Mouse (Mus musculus): ENCODE data around the gene Col5a1. TPM values are rescaled to one million over a fixed set of nuclear protein-coding genes. Genes with fewer than 3 reads are reported as not detected.

Col5a1 gene
- total RNA-seq, 2 experiments from 2014 or later, result 14.8 to 17.9 TPM

DNA sequence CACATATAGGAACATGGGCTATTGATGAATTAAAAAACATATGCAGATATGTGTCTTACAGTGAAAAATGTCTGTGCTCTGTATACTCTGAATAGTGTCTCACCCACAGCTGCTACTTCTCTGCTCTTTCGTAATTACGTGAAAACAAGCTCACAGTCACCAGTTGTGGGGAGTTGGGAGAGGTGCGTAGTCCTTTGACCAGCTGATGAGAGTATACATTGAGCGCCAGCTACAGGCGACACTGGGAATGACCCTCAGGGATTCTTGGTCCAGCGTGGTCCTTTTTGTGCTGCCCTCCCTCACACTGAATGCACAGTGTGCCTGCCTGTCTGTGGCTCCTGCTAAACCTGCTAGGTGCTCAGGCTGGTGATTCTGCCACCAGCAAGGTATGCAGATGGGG lies 82.9 kb downstream of the Col5a1 start:
- peak; percentile 24 to 71 for DNase-seq

DNA sequence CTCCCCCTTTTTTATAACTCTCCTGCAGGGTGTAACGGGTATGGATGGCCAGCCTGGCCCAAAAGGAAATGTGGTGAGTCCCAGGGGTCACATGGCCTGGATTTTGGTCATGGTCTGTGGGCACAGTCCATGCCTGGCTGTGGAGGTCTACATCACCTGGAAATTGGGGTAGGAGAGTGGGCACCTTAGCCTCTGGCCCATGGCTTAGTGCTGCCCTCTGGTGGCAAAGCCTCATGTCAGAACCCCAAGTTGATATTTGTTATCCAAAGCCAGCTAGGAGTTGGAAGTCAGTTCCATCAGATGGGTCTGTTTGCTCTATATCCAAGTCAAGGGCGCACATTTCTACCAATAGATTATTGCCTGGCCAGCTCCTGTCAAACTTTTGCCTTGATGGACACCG lies 87.6 kb downstream of the Col5a1 start:
- peak; percentile 42 to 83 for DNase-seq

DNA sequence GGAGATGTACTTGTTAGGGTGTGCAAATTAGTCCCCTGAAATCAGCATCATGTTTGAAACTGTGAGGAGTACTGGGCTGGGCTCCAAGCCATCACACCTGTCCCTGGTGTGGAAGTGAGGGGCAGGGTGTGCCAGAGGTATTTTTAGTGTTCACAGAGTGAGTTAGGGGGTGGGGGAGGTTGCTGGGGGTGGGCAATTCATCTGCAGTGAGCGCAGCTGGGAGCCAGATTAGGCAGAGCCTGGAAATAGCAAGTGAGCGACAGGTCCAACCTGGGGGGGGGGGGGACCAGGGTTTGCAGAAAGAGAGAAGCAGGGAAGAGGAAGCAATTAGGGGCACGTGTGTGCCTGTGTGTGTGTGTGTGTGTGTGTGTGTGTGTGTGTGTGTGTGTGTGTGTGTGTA lies 89.6 kb downstream of the Col5a1 start:
- DNase-seq, result no peak

DNA sequence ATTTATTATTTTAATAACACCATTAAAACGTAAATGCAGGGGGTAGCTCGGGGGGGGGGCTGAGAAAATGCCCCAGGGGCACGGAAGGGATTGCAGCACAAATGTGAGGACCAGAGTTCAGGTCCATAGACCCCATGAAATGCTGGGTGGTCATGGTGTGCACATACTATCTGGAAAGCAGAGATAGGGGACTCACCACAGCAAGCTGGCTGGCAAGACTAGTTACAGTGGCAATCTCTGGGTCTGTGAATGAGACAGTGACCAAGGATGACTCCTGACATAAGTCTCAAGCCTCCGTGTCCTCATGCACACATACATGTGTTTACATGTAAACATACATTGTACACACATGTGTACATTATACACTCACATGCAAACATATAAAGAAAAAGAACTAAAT lies 90.3 kb downstream of the Col5a1 start:
- DNase-seq, result no peak

DNA sequence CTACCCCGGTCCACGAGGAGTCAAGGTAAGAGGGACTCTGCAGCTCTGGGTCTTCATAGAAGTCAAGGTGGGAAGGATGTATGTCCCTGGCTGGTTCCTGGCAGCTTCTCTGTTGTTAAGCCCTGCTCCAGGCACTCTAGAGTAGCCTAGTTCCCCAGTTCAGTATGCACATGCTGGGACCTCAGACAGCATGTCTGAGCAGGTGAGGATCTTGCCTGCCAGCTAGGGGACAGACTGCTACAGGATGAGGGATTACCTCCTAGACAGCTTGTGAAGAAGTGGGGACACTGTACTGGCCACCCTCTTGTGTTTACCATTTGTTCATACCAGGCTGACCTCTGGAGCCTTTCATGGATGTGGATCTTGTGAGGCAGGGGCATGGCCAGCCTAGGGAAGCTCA lies 94.8 kb downstream of the Col5a1 start:
- no peak for DNase-seq

DNA sequence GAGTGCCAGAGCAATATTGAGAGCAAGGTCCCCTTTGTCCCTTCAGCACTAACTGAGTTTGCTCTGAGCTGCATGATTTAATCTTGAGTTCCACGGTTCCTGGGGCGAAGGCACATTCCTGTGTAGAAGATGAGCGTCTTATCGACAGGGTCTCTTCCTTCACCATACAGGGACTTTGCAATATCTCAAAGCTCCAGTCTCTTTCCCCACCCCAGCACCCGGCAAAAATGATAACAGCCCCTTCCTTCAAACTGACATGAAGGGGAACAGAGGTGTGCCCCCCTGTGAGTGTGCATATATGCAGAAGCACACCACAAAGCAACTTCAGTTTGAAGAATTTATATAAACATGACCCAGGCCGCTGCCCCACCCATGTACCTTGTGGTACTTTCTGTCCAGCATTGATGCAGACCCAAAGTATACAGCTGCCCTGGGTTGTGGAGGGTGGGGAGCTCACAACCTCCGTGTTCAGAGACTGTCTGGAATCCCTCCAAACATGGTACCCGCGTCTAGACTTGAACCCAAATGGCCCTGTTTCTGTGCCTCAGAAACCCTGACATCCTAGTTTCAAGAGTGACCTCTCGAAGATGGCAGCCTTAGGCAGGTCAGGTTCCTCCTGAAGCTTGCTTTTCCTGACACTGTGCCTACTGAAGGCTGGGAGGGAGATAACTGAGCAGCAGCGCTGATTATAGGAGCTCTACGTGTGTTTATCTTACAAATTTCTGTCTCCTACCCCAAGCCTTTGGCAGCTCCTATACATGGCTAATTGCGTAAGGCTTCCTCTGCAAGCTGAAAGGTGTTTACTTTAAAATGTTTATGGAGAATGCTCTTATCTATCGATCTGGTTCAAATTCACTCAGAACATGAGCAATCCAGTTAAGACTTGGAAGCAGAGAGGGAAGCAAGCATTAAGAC lies 95.7 kb downstream of the Col5a1 start:
- no peak for DNase-seq

DNA sequence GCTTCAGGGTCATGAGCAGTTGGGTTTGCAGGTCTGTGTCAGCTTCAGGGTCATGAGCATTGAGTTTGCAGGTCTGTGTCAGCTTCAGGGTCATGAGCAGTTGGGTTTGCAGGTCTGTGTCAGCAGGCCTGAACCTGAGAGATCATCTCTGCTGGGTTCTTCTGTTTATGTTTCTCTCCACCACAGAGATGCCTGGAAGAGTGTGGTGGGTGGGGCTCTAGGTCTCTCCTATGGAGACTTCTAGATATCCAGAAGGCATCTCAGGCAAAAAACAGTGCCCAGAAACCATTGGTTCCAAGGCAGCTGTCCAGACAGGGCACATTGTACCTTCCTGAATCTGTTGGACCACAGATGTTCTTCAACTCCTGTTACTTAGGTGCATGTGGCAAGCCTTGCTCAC lies 96.9 kb downstream of the Col5a1 start:
- DNase-seq, result no peak

DNA sequence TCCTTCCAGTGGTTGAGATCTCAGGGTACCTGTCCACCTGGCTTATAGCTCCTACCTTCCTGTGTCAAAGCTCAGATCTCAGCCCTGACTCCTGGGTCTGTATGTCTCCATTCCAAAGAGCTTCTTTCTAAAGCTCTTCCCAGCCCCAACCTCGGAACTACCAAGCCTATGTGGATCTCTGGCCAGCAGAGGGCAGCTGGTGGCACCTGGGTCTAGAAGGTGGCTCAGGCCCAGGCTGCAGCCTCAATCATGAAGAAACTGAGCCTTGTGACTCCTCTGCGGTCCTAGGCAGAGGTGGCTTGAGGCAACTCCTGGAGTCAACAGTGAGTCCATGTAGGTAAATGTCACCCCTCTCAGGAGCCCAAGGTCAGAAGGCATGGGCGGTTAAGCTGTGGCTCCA lies 97.7 kb downstream of the Col5a1 start:
- DNase-seq, result peak; percentile 15 to 49

DNA sequence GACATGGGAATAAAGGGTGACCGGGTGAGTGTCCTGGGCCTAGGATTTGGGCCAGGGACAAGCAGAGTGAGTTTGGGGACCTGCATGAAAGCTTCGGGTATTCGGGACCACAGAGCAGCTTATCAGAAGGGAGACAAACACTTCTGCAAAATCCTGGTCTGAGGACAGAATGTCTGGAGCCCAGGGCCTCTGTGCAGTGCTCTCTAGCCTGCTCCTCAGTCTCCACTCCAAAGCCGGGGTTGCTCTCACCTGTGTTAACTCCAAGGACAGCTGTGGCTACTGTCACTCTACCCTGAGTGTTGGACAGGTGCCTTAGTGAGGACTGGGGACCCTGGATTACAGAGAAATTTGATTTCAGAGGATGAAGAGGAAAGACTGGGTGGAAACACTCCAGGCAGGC lies 100.5 kb downstream of the Col5a1 start:
- DNase-seq, result no peak

DNA sequence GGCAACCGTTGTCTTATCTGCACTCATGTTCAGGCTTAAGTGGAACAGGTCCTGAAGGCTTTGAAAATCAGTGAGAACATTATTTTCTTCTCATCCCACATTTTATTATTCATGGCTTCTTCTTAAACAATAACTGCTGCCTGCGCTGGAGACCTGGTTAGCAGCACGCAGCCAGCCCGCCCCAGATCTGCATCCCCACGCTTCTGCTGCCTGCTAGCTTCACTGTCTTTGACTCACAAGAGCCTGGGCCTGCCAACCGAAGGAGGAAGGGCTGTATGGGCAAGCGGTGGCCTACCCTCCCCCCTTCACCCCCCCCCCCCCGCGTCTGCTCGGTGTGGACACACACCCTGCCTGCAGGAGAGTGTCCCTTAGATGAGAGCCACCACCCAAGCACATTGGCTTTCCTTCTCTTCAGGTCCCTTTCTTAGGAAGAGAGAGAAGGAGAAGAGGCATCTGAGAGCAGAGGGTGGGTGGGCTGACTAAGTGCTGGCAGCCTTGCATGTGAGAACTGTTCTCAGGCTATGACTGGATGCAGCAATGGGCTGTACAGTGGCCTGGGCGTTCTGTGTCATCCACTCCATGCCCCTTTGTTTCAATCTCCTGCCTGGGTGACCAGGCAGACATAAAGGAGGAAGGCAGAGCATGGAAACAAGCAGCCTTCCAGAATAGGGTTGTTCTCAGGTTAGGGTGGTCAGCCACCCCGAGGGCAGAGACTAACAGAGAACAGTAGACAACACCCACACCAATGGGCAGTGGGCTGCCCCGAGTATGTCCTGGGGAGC lies 104.4 kb downstream of the Col5a1 start:
- no peak for DNase-seq

DNA sequence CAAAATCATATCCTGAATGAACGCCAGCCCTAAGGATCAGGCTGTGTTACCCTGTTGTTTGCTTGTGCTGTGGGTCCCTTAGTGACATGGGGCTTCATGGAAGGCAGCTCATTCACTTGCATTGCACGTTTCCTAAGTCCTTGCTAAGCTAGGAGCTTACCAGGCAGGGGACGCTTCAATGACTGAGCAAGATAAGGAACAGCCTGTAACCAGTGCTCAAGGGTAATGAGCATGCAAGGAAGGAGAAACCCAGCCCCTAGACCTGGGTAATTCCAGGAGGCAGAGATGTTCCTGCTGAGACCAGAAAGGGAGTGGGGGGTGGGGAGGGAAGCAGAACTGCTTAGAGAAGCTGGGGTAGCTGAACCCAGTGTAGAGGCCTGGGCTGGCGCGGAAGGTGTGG lies 107.2 kb downstream of the Col5a1 start:
- DNase-seq, result no peak

DNA sequence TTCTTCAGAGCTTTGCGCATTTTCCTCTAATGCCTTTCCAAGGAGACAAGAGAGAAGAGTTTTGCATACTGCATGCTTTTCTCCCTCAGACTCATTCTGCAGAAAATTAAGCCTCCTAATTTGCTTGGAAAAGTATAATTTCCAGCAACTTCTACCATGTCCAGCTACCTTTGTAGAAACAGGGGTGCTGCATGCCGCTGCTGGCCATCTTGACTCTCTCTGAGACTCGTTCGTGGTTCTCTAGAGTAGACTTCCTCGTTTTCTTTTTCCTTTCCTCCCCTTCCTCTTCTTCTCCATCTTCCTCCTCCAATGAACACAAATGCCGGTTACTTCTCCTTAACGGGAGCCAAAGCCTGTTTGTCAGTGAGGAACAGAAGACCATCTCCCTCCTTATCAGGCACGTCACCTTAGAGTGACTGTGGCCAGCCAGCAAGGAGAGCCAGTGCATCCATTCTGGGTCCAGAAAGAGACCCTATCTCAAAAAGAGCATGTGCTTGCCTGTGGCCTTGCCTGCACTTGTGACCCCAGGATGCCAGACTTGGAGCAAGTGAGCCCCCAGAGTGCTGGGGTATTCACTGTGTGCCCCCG lies 113.9 kb downstream of the Col5a1 start:
- DNase-seq, result no peak

DNA sequence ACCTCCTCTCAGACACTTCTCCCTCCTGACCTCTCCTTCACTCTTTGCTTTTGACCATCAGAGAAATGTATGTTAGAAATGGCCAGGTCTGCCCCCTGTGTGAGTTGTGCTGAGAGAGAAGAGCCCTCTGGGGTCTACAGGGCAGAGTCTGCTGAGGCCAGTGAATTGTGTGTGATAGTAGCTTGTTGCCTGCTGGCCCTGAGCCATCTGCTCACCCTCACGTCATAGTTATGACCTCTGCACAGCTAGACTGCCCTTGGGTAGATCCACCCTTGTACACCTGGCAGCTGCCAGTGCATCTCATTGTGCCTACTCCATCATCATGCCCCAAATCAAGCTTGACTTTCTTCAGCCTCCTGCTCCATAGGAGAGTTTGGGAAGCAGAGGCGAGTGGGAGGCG lies 114.4 kb downstream of the Col5a1 start:
- DNase-seq, result no peak

DNA sequence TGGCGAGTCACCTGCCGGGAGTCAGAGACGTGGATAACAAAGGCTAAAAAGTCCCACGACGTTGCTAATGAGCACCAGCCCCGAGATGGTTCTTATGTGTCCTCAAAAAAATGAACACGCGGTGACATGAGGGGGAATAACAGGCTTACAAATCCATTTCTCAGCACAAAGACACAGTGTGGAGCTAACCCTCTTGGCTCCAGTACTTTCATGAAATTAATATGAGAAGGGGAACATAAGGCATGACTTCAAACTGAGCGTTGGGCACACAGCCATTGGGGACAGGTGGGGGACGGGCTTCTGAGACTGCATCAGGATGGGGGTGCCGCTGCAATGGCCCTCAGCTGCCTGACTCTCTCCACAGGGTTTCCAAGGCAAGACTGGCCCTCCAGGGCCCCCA lies 115.0 kb downstream of the Col5a1 start:
- no peak for DNase-seq

DNA sequence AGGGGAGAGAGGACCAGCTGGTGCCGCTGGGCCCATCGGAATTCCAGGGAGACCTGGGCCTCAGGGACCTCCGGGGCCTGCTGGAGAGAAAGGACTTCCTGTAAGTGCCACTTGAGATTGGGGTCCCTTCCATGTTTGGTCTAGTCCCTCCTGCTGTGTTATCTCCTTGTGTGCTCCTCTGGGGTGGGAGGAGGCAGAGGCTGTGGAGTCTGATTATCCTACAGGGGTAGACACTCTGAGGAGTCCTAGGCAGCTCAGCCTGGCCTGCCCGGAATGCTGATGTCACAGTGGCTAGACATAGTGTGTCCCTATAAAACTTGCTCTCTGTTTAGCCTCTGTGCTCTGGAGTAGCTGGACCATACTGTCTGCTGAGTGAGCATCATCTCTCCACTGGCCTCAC lies 119.0 kb downstream of the Col5a1 start:
- no peak for DNase-seq

DNA sequence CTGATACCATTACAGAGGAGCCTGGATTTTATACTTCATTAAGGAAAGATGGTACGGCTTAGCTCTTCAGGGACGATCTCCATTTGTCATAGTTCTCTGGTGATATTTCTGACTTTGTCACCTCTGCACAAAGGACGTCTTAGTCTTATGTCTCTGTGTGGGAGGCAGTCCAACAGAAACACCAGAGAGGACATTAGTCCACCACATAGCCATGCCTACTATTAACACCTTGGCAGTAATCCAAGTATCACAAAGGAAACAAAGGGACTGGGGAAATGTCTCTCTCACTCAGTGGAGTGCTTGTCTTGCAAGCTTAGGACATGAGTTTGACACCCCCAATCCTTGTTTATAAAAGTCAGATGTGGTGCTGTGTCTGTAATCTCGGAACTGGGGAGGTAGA lies 122.0 kb downstream of the Col5a1 start:
- DNase-seq, result peak; percentile 15 to 21

DNA sequence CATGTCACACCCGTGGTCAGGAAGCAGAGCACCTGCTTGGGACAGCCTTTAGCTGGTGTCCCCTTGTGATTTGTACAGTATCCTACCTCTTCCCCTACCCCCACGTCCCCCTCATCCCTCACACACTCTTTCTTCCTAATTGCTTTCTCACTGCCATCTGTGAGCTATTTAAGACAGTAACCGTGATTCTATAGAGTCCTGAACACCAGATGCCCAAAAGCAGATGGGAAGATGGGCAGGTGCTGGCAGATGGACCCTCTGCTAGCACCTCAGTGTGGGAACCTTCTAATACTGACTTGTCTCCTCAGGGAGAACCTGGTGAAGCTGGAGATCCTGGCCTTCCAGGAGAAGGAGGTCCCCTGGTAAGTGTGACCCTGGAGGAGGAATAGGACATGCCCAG lies 126.1 kb downstream of the Col5a1 start:
- DNase-seq, result no peak

DNA sequence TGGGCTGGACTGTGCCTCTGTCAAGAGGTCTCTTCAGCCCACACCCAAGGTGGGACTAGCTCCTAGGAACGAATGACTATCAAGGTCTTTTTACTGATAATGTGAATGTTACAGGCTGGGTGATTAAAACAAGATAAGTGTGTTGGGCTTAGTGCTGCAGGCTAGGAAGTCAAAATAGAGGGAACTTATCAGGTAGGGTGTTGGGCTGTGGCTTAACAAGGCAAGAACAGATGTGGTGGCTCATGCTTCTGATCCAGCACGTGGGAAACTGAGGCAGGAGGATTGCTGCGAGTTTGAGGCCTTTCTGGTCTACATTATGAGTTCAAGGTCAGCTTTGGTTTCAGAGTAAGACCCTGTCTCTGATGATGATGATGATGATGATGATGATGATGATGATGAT lies 128.6 kb downstream of the Col5a1 start:
- no peak for DNase-seq

DNA sequence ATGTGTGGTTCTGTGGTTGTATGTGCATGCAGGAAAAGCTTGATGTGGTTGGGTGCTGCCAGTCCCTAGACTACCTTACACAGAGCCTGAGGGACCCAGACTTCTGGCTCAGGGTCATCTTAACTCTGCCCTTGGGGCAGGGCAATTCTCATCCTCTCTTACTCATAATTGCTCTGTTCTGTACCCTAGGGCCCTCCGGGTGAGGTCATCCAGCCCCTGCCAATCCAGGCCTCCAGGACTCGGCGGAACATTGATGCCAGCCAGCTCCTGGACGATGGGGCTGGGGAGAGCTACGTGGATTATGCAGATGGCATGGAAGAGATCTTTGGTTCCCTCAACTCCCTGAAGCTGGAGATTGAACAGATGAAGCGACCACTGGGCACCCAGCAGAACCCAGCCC lies 138.2 kb downstream of the Col5a1 start:
- DNase-seq, result no peak

DNA sequence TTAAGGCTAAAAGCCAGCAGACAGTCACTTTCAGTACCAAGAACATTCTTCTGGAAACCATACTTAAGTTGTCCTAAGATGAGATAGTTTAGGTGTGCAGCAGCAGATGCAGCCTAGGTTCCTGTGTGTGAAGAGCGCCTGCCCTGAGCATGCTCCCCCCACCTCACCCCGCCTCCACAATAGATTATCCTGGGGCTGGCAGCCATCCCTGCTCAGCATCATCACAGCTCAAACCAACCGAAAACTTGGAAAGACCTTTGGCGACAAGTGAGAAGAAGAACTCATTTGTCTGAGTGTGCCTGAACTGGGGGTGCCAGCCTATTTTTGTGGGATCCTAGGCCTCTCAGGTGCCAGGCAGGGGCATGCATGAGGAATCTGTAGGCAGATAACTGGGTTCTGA lies 139.6 kb downstream of the Col5a1 start:
- no peak for DNase-seq

DNA sequence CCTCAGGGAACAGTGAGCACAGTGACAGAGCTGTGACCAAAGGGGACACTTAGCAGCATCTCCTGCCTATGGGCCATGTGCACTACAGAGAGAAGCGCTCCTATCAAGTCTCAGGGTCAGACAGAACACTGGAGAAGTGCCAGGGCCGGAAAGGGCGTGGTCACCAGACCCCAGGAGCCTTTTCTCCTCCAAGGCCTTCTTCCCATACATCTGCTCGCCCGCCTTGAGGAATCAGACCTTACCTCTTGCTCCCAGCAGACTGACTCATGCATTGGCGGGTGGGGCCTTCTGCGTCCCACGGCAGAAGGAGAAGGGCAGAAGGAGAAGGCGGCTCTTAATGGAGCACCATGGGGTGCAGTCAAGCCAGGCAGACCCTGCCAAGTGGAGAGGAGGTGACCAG lies 145.6 kb downstream of the Col5a1 start:
- DNase-seq, result no peak

DNA sequence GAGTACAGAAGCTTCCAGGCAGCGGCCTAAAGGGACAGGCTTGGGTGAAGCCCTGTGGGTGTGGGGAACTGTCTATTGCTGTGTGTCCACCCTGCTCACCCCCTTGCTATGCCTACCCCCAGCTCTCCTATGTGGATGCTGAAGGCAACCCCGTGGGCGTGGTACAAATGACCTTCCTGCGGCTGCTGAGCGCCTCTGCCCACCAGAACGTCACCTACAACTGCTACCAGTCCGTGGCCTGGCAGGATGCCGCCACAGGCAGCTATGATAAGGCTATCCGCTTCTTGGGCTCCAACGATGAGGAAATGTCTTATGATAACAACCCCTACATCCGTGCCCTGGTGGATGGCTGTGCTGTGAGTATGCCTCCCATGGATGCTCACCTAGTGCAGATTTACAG lies 146.2 kb downstream of the Col5a1 start:
- no peak for DNase-seq

DNA sequence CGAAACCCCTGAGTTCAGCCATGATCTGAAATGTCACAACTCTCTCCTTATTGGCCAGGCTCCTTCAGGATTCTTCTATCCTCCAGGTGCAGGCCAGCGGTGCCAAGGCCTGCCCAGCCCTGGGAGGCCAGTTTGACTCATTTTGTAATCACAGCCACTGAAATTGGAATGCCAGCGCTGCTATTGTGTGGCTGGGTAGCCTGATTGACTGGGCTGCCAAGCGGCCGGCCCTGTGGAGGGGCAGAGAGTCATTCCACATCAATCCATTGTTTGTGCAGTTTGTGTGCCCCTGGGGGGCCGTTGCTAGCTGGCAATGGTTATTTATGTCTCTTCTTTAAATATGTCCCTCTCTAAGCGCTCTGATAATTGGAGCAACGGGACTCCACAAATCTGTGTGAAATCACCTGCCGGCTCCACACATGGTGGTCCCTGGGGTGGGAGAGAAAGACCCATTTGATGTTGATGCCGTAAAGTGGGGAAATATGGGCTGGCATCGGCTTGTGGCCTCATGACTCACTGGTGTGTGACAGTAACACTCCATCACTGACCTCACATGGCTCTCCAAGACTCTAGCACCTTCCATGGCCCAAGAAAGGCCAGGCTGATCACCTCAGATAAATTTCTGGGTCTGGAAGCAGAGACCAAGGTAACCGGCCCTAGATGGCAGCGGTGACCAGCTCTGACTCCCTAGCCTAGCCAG lies 147.9 kb downstream of the Col5a1 start:
- DNase-seq, result no peak
